Mouse (Mus musculus) heart, embryonic 15.5 days (tissue): Measurements from ENCODE around the gene Magi1. TPM values are rescaled to one million over a fixed set of nuclear protein-coding genes. Genes with fewer than 3 reads are reported as not detected.

Source experiments
- ATAC-seq: fragments of 200-750 bp; cut with Nextera tagmentation; replicated peaks from 2 replicates; pipeline ENCODE4 v1.8.0; 2017; ENCODE audit warnings: low read depth, moderate TSS enrichment; ENCODE audit not compliant: insufficient number of reproducible peaks, insufficient read depth, low FRiP score
- H3K27ac ChIP-seq: fragments of 300-500 bp; sonication (generic); 2 replicates; pipeline ENCODE4 v1.5.1; 2015; ENCODE audit warnings: mild to moderate bottlenecking, inconsistent platforms
- H3K27me3 ChIP-seq: fragments of 300-500 bp; sonication (generic); 2 replicates; pipeline ENCODE4 v1.6.1; 2015; ENCODE audit warnings: inconsistent platforms
- H3K36me3 ChIP-seq: fragments of 300-500 bp; sonication (generic); 2 replicates; pipeline ENCODE4 v1.6.1; 2015; ENCODE audit warnings: mild to moderate bottlenecking, inconsistent platforms
- H3K4me1 ChIP-seq: fragments of 300-500 bp; sonication (generic); replicated peaks from 2 replicates; pipeline ENCODE4 v1.6.1; 2015; ENCODE audit warnings: inconsistent platforms
- H3K4me2 ChIP-seq: fragments of 300-500 bp; sonication (generic); 2 replicates; pipeline ENCODE4 v1.6.1; 2015; ENCODE audit warnings: inconsistent platforms, mild to moderate bottlenecking, moderate library complexity
- H3K4me3 ChIP-seq: fragments of 300-500 bp; sonication (generic); 2 replicates; pipeline ENCODE4 v1.5.1; 2015; ENCODE audit warnings: mild to moderate bottlenecking, inconsistent platforms
- H3K9ac ChIP-seq: fragments of 300-500 bp; sonication (generic); 2 replicates; pipeline ENCODE4 v1.6.1; 2015; ENCODE audit warnings: mild to moderate bottlenecking, inconsistent platforms
- H3K9me3 ChIP-seq: fragments of 300-500 bp; sonication (generic); replicated peaks from 2 replicates; pipeline ENCODE4 v1.6.1; 2016; ENCODE audit warnings: inconsistent platforms
- WGBS: fragments of 180-500 bp; shearing (Covaris S2); methylation state at CpG from one replicate; pipeline ENCODE4 v1.1.7; 2015; ENCODE audit warnings: mixed read lengths; 5-methylcytosine and 5-hydroxymethylcytosine counted together
- polyA plus RNA-seq: library from polyadenylated mRNA; unstranded; fragments of >200 nt; fragmentation: Nextera tagmentation; extraction: Ambion mirVana; gene quantifications from 2 replicates; pipeline ENCODE4 v1.2.1, GENCODE M21; 2015

Magi1 gene
- polyA plus RNA-seq, 1 experiment from 2014 or later, result 7.5 TPM

DNA sequence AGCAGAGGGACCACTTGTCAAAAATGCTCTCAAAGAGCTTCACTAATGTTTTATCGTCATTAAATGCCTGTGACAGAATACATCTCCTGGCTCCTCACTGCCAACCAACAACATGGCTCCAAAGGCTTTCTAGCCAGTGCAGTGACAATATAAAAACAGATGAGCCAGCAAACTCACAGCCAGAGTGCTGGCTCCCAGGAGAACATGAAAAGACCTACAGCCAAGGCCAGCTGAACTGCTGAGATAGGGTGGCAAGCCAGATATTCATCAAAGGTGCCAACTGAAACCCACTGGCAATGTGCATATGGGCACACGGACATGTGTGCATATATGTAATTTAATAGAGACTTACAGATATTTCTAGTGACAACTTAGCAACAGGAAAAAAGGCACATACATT lies 408.8 kb downstream of the Magi1 start:
- H3K4me1 ChIP-seq, result 0 out of 2 replicates have a peak, but pooled peaks cover 4% of the 10 kb centered on the region
- H3K27ac ChIP-seq, result no peak overlapping the region
- H3K27me3 ChIP-seq, result no peaks in the 10 kb centered on the region
- no peak overlapping the region for H3K4me2 ChIP-seq
- WGBS, result 80% methylated on average over 2 of the region's 2 CpGs
- no peak overlapping the region for H3K9ac ChIP-seq
- no peaks in the 10 kb centered on the region for H3K36me3 ChIP-seq
- H3K4me3 ChIP-seq, result no peak overlapping the region
- no peaks in the 10 kb centered on the region for H3K9me3 ChIP-seq
- no peak for ATAC-seq

DNA sequence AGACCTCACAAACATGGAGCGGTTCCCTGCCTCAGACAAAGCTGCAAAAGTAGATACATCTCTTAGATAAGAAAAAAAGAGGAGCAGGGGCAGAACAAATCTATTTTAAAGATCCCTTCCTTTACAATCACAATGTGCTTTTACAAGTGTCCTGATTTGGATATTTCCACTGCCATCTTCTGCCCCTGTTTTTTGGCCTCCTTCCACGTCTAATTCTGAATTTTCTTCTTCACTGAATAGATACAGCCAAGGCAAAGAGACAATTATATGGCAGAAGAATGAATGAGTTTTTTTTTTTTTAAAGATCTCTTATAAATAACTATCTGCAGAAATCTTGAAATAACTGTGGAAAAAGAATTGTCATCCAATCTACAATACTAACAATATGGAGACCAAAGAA lies 409.3 kb downstream of the Magi1 start:
- 82% methylated on average over 2 of the region's 2 CpGs for WGBS
- Histone ChIP-seq H3K4me2 (no peak overlapping the region), H3K27ac (no peak overlapping the region), H3K27me3 (no peaks in the 10 kb centered on the region), H3K36me3 (no peaks in the 10 kb centered on the region), H3K9me3 (no peaks in the 10 kb centered on the region), H3K4me1 (0 out of 2 replicates have a peak, but pooled peaks cover 5% of the 10 kb centered on the region), H3K4me3 (no peak overlapping the region), H3K9ac (no peak overlapping the region)
- ATAC-seq, result no peak

DNA sequence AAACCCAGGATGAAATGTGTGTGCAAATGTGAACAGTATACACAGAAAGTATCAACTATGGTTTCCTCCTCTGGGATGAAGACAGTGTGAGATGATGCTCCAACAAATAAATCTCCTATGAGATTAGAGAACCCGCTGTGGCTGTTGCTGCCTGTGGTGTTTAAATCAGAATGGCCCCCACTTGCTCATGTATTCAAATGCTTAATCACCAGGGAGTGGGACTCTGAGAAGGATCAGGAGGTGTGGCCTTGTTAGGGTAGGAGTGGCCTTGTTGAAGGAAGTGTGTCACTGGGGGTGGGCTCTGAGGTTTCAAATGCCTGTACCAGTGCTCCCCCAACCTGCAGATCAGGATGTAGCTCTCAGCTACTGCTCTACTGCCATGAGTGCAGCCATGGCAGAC lies 410.2 kb downstream of the Magi1 start:
- ATAC-seq, result no peak
- Histone ChIP-seq H3K9ac (no peak overlapping the region), H3K9me3 (no peaks in the 10 kb centered on the region), H3K36me3 (no peaks in the 10 kb centered on the region), H3K4me3 (no peak overlapping the region), H3K27me3 (no peaks in the 10 kb centered on the region), H3K4me1 (0 out of 2 replicates have a peak, but pooled peaks cover 5% of the 10 kb centered on the region), H3K27ac (no peak overlapping the region), H3K4me2 (no peak overlapping the region)
- 85% methylated on average over 1 of the region's 1 CpGs for WGBS

DNA sequence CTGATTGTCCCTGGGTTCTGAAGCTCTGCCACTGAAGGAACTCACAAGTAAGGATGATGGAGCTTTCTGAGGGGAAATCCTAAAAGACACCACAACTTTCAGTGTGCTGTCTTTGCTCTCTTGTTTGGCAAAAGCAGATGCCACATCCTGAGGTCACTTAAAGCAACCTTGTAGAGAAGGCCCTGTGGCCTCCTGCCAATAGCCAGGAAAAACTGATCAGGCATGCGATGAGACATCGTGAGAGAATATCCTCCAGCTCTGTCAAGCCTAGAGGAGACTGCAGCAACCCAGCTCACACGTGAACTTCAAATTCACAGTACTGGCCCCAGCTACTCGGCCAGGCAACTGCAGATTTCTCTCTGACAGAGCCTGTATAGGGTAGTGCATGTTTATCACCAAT lies 412.2 kb downstream of the Magi1 start:
- no peak overlapping the region for H3K4me3 ChIP-seq
- H3K9ac ChIP-seq, result no peak overlapping the region
- H3K4me1 ChIP-seq, result 0 out of 2 replicates have a peak, but pooled peaks cover 5% of the 10 kb centered on the region
- H3K9me3 ChIP-seq, result no peaks in the 10 kb centered on the region
- ATAC-seq, result no peak
- H3K27ac ChIP-seq, result no peak overlapping the region
- H3K27me3 ChIP-seq, result no peaks in the 10 kb centered on the region
- 31% methylated on average over 4 of the region's 4 CpGs for WGBS
- no peak overlapping the region for H3K4me2 ChIP-seq
- H3K36me3 ChIP-seq, result no peaks in the 10 kb centered on the region

DNA sequence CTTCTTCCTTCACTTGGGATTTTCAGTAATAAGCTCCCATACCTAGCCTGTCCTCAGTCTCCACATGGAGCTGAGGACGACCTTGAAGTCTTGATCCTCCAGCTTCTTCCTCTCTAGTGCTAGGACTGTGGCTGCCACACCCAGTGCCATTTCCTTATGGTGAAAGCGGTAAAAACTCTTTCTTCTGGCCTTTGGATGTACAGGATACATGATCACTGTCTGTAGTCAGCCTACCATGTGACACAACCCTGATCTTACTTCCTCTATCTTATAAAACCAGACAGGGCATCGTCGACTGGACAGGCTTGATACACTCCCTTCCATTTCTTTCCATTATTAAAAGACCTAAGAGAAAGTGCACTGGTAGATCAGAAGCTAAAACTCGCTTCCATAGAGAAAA lies 413.7 kb downstream of the Magi1 start:
- 55% methylated on average over 5 of the region's 5 CpGs for WGBS
- no peak overlapping the region for H3K9ac ChIP-seq
- H3K36me3 ChIP-seq, result no peaks in the 10 kb centered on the region
- no peaks in the 10 kb centered on the region for H3K27me3 ChIP-seq
- ATAC-seq, result no peak
- 0 out of 2 replicates have a peak, but pooled peaks cover 5% of the 10 kb centered on the region for H3K4me1 ChIP-seq
- H3K9me3 ChIP-seq, result no peaks in the 10 kb centered on the region
- H3K4me2 ChIP-seq, result no peak overlapping the region
- no peak overlapping the region for H3K4me3 ChIP-seq
- no peak overlapping the region for H3K27ac ChIP-seq

DNA sequence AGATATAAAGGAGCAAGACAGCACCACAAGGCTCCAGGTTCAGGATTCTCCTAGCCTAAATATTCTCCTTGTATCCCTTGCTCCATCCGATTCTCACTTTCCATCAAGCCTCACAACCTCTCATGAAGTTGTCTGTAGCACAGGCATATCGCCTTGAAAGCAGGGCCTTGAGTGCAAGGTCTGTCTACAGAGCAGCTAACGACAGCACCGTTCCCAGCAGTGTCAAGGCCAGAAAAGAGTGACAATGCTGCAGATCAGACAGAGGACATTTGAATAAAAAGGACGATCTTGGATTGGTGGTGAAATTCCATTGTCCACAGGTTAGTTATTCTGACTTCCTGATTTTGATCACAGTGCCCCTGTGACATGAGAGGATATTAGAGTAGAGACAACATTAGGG lies 421.5 kb downstream of the Magi1 start:
- H3K4me3 ChIP-seq, result no peak overlapping the region
- no peak overlapping the region for H3K4me2 ChIP-seq
- H3K9me3 ChIP-seq, result no peaks in the 10 kb centered on the region
- ATAC-seq, result no peak
- 90% methylated on average over 5 of the region's 5 CpGs for WGBS
- no peak overlapping the region for H3K9ac ChIP-seq
- H3K27me3 ChIP-seq, result no peaks in the 10 kb centered on the region
- H3K27ac ChIP-seq, result no peak overlapping the region
- H3K4me1 ChIP-seq, result peaks cover 2% of the 10 kb centered on the region; the same call in 1 of the 2 replicates
- H3K36me3 ChIP-seq, result no peaks in the 10 kb centered on the region

DNA sequence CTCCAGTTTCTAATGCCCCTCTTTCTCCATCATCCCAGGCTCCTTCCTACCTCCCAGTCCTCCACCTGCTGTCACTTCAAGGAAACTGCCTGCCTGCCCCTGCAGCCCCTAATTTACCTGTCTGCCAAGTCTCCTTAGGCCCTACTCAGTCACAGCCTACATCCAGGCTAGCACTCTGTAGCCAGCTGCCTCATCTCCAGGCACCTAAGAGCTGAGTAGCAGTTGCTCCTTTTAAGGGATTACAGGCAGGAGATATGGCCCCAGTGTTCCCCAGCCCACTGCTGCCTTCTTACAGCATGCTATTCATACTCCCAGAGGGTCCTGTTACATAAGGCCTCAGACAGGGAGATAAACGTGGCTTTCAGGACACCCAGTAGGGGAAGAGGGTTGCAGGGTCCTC lies 426.9 kb downstream of the Magi1 start:
- no peak overlapping the region for H3K4me3 ChIP-seq
- H3K4me2 ChIP-seq, result no peak overlapping the region
- no peaks in the 10 kb centered on the region for H3K27me3 ChIP-seq
- no peaks in the 10 kb centered on the region for H3K36me3 ChIP-seq
- no peak overlapping the region for H3K27ac ChIP-seq
- H3K9ac ChIP-seq, result no peak overlapping the region
- H3K4me1 ChIP-seq, result peaks cover 24% of the 10 kb centered on the region
- ATAC-seq, result no peak
- no peaks in the 10 kb centered on the region for H3K9me3 ChIP-seq
- WGBS, result 21% methylated on average over 1 of the region's 1 CpGs

DNA sequence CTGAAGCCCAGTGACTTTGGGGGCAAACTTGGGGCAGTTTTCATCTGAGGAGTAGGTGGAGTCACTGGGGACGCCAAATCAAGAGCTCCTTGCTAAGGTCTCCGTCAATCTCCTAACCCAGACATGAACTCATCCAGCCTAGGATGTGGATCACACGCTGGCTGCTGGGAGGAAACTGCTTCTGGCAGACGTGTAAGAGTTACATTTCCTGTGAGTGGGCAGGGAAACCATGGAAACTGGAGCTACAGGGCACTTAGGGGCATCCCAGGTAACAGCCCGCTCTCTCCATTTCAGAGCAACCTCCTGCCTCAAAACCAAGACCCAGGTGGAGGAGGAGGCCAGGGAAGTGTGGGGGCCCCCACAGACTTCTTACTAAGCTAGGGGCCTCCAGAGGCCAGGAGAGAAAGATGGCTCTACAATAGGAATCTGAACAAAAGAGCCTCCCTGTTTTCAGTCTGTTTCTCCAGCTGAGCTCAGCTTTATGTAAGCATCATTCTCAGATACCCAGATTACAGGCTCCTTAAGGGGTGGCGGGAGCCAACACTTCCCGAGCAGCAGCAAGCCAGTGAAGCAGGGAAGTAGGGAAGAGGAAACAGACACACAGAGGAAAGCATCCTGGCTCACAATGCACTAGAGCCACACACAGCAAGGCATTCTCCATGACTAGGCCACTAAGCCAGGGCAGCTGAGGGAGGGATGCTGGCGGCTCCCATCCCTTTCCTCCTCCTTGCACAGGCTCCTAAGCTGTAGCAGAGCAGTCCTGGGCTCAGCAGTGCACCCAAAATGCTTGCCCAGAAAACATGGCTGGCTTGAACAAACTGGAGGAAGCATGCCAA lies 427.7 kb downstream of the Magi1 start:
- Histone ChIP-seq H3K9me3 (no peaks in the 10 kb centered on the region), H3K4me2 (no peak overlapping the region), H3K9ac (no peak overlapping the region), H3K36me3 (no peaks in the 10 kb centered on the region), H3K4me1 (peaks cover 24% of the 10 kb centered on the region), H3K27ac (no peak overlapping the region), H3K27me3 (no peaks in the 10 kb centered on the region), H3K4me3 (no peak overlapping the region)
- ATAC-seq, result no peak
- WGBS, result 34% methylated on average over 8 of the region's 8 CpGs

DNA sequence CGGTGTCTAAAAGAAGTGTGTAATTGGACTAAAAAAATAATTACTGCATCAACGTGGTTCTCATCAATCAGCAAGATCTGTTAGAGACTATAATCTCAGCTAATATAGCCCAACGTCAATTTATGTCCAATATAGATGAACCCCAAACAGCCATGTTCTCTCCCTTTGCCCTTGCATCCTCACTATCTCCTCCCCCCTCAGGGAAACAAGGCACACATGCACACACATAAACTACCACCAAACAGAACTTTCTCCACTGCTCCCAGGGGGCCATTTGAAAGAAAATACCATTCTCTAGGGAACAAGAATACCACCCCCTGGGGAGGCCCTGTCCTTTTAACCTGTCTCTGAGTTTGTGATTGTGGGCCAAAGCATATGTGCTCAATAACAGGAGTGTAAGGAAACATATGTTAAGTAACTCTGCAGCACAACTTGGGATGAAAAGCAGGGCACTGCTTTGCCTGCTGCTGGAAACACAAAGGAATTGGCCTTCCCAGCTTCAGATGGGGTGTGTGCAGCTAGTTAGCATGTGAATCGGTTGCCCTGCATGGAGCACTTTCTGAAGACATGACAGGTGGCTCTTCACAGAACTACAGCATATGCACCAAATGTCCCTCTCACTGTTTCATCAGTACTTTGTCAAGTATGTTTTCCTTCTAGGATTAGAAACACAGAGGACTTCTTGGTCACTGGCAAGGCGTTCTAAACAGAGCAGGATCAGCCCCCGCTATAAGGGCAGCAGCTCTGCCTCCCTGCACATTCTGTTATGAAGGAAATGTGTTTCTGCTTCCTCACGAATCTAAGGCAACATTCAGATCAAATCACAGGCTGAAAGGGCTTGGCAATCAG lies 434.6 kb downstream of the Magi1 start:
- no peak overlapping the region for H3K27ac ChIP-seq
- H3K9ac ChIP-seq, result no peak overlapping the region
- peaks cover 14% of the 10 kb centered on the region for H3K4me1 ChIP-seq
- no peak for ATAC-seq
- no peaks in the 10 kb centered on the region for H3K9me3 ChIP-seq
- 69% methylated on average over 7 of the region's 7 CpGs for WGBS
- H3K4me3 ChIP-seq, result no peak overlapping the region
- no peaks in the 10 kb centered on the region for H3K36me3 ChIP-seq
- no peaks in the 10 kb centered on the region for H3K27me3 ChIP-seq
- H3K4me2 ChIP-seq, result no peak overlapping the region

DNA sequence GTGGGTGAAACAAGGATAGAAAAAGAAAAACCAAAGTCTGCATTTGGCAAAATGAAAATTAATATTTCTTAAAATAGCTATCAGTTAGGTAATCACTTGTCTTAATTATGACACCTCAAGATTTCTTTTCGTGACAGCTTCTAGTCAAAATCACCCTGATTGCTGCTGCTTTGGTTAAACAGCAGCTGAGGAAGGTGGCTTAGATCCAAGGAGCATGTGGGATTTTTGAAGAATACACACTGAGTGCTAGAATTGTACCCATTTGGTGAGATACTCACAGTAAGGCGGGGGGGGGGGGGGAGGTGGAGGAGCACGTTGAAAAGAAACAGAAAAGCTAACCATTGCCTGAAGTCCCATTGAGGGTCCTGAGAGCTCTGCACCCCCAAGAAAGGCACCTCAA lies 438.2 kb downstream of the Magi1 start:
- Histone ChIP-seq H3K27me3 (no peaks in the 10 kb centered on the region), H3K27ac (no peak overlapping the region), H3K36me3 (no peaks in the 10 kb centered on the region), H3K4me1 (peaks cover 10% of the 10 kb centered on the region; the same call in 1 of the 2 replicates), H3K4me2 (no peak overlapping the region), H3K4me3 (no peak overlapping the region), H3K9ac (no peak overlapping the region), H3K9me3 (no peaks in the 10 kb centered on the region)
- WGBS, result 89% methylated on average over 3 of the region's 3 CpGs
- ATAC-seq, result no peak

DNA sequence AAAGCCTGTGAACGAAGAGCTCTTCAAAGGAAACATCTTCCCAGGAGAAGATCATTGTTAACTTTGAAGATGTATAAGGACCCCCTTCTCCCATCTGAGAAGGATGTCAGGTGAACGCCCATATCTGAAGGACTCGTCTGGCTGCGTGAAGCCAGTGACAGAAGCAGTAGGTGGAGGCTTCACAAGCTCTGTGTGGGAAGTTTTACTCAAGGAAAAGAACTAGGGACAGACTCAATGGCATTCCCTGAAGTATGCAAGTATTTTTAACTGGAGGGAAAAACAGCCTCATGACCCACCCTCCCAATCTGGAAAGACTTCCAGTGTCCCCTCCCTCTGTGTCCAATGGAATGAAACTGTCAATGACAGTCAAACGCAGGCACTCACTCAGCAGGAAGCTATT lies 438.6 kb downstream of the Magi1 start:
- ATAC-seq, result no peak
- Histone ChIP-seq H3K36me3 (no peaks in the 10 kb centered on the region), H3K4me2 (no peak overlapping the region), H3K27me3 (no peaks in the 10 kb centered on the region), H3K4me1 (peaks cover 10% of the 10 kb centered on the region; the same call in 1 of the 2 replicates), H3K9ac (no peak overlapping the region), H3K9me3 (no peaks in the 10 kb centered on the region), H3K4me3 (no peak overlapping the region), H3K27ac (no peak overlapping the region)
- WGBS, result 59% methylated on average over 5 of the region's 5 CpGs
